Mouse (Mus musculus): ENCODE measurements around the gene Duoxa2. TPM values are rescaled to one million over a fixed set of nuclear protein-coding genes. Genes with fewer than 3 reads are reported as not detected.

The Duoxa2 gene
- total RNA-seq (2014; rRNA removed) (0.69 TPM in 1 of 2 replicates, not detected in the other), polyA plus RNA-seq (2015; fragmentation: Nextera tagmentation; extraction: Ambion mirVana) (0.31 and 0.46 TPM in 2 replicates)

GRCm38 (mm10) chr2:122298596-122299490, at the start of gene Duoxa2:
TSS of gene Duoxa2 (plus strand) at chr2:122298900.
- Histone ChIP-seq H3K9ac (no peak within 1 kb of the TSS), H3K4me1 (ENCODE audit: insufficient read depth) (peaks cover 19% of the 10 kb centered on the region), H3K4me3 (ENCODE audit: low read depth, low read length) (peak within 1 kb of the TSS; percentile 27), H3K9me3 (ENCODE audit: low read length) (no peaks in the 10 kb centered on the region), H3K27ac (ENCODE audit: low read depth, low read length) (no peak within 1 kb of the TSS), H3K4me2 (ENCODE audit: low read depth) (peak within 1 kb of the TSS; percentile 36), H3K36me3 (ENCODE audit: insufficient read depth) (no peaks in the 10 kb centered on the region), H3K27me3 (ENCODE audit: insufficient read depth, low read length) (peaks cover 51% of the 10 kb centered on the region)
- 3% methylated on average over 43 of the region's 43 CpGs for WGBS
- no peak for TF ChIP-seq CTCF (IDR thresholded peaks at IDR 0.05; ENCODE audit: low read depth)
- ATAC-seq, result no peak
- DNase-seq, result no peak

- no peaks in the 10 kb centered on the region for H3K27me3 ChIP-seq (ENCODE audit: insufficient read depth, low read length)
- ATAC-seq, result no peak
Observed at GRCm38 (mm10) chr2:122255997-122256396, 42.7 kb upstream of the Duoxa2 start.

GRCm38 (mm10) chr2:122260729-122261128, 38.0 kb upstream of the Duoxa2 start:
- 92% methylated on average over 5 of the region's 5 CpGs for WGBS
- peaks cover 6% of the 10 kb centered on the region; the same call in 1 of the 2 replicates for H3K4me1 ChIP-seq (ENCODE audit: insufficient read depth)
- no peak overlapping the region for H3K4me3 ChIP-seq (ENCODE audit: low read depth, low read length)
- no peak overlapping the region for H3K9ac ChIP-seq
- H3K4me2 ChIP-seq (ENCODE audit: low read depth), result no peak overlapping the region
- TF ChIP-seq CTCF (IDR thresholded peaks at IDR 0.05; ENCODE audit: low read depth), result no peak
- H3K27me3 ChIP-seq (ENCODE audit: insufficient read depth, low read length), result no peaks in the 10 kb centered on the region
- no peak for DNase-seq
- ATAC-seq, result no peak
- H3K36me3 ChIP-seq (ENCODE audit: insufficient read depth), result peaks cover 6% of the 10 kb centered on the region; the same call in 1 of the 2 replicates
- H3K9me3 ChIP-seq (ENCODE audit: low read length), result no peaks in the 10 kb centered on the region
- no peak overlapping the region for H3K27ac ChIP-seq (ENCODE audit: low read depth, low read length)

More at GRCm38 (mm10) chr2:122255997-122256396, 42.7 kb upstream of the Duoxa2 start:
- WGBS, result 96% methylated on average over 5 of the region's 5 CpGs
- TF ChIP-seq CTCF (IDR thresholded peaks at IDR 0.05; ENCODE audit: low read depth), result no peak
- no peak overlapping the region for H3K4me3 ChIP-seq (ENCODE audit: low read depth, low read length)
- no peaks in the 10 kb centered on the region for H3K4me1 ChIP-seq (ENCODE audit: insufficient read depth)
- H3K36me3 ChIP-seq (ENCODE audit: insufficient read depth), result peaks cover under 1% of the 10 kb centered on the region; the same call in 1 of the 2 replicates
- H3K27ac ChIP-seq (ENCODE audit: low read depth, low read length), result no peak overlapping the region
- H3K9ac ChIP-seq, result no peak overlapping the region
- no peak overlapping the region for H3K4me2 ChIP-seq (ENCODE audit: low read depth)
- no peak for DNase-seq
- no peaks in the 10 kb centered on the region for H3K9me3 ChIP-seq (ENCODE audit: low read length)

GRCm38 (mm10) chr2:122264690-122265089, 34.0 kb upstream of the Duoxa2 start:
- H3K9me3 ChIP-seq (ENCODE audit: low read length), result no peaks in the 10 kb centered on the region
- no peak overlapping the region for H3K27ac ChIP-seq (ENCODE audit: low read depth, low read length)
- no peak overlapping the region for H3K4me3 ChIP-seq (ENCODE audit: low read depth, low read length)
- ATAC-seq (peak; percentile 77), DNase-seq (peak; percentile 64)
- no peak for TF ChIP-seq CTCF (IDR thresholded peaks at IDR 0.05; ENCODE audit: low read depth)
- H3K36me3 ChIP-seq (ENCODE audit: insufficient read depth), result 0 out of 2 replicates have a peak, but pooled peaks cover 6% of the 10 kb centered on the region
- no peak overlapping the region for H3K4me2 ChIP-seq (ENCODE audit: low read depth)
- H3K27me3 ChIP-seq (ENCODE audit: insufficient read depth, low read length), result no peaks in the 10 kb centered on the region
- H3K4me1 ChIP-seq (ENCODE audit: insufficient read depth), result peaks cover 6% of the 10 kb centered on the region; the same call in 1 of the 2 replicates
- WGBS, result 42% methylated on average over 3 of the region's 3 CpGs
- H3K9ac ChIP-seq, result no peak overlapping the region

GRCm38 (mm10) chr2:122266407-122267193, 32.1 kb upstream of the Duoxa2 start:
- Histone ChIP-seq H3K27me3 (ENCODE audit: insufficient read depth, low read length) (no peaks in the 10 kb centered on the region), H3K9ac (no peak overlapping the region), H3K4me3 (ENCODE audit: low read depth, low read length) (no peak overlapping the region), H3K9me3 (ENCODE audit: low read length) (no peaks in the 10 kb centered on the region), H3K27ac (ENCODE audit: low read depth, low read length) (no peak overlapping the region), H3K4me2 (ENCODE audit: low read depth) (no peak overlapping the region), H3K36me3 (ENCODE audit: insufficient read depth) (0 out of 2 replicates have a peak, but pooled peaks cover under 1% of the 10 kb centered on the region), H3K4me1 (ENCODE audit: insufficient read depth) (peaks cover 6% of the 10 kb centered on the region; the same call in 1 of the 2 replicates)
- no peak for DNase-seq
- no peak for ATAC-seq
- no peak for TF ChIP-seq CTCF (IDR thresholded peaks at IDR 0.05; ENCODE audit: low read depth)
- 90% methylated on average over 7 of the region's 7 CpGs for WGBS

DNA sequence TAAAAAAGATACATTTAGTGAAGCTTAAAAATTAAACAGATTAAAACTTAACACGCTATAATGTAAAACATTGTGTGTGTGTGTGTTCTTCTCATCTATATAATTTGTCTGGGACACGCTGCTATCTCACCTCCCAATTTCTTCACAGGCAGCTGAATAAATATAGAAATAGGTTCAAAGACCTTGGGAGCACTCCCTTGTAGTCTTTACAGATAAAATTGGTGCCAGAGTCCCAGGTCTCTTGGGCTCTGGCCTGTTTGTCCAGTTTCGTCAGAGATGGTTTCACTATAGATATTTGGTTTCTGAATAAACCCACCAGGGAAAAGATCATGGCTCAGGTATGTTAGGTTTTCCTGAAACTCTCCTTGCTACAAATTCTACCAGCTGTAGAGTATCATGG, 19.9 kb upstream of the Duoxa2 start:
- DNase-seq (no peak), ATAC-seq (no peak)
- no peaks in the 10 kb centered on the region for H3K27me3 ChIP-seq (ENCODE audit: insufficient read depth, low read length)
- no peak overlapping the region for H3K9ac ChIP-seq
- H3K36me3 ChIP-seq (ENCODE audit: insufficient read depth), result no peaks in the 10 kb centered on the region
- no peak overlapping the region for H3K4me3 ChIP-seq (ENCODE audit: low read depth, low read length)
- H3K9me3 ChIP-seq (ENCODE audit: low read length), result no peaks in the 10 kb centered on the region
- no peak for TF ChIP-seq CTCF (IDR thresholded peaks at IDR 0.05; ENCODE audit: low read depth)
- H3K27ac ChIP-seq (ENCODE audit: low read depth, low read length), result no peak overlapping the region
- H3K4me1 ChIP-seq (ENCODE audit: insufficient read depth), result no peaks in the 10 kb centered on the region
- 92% methylated on average over 3 of the region's 3 CpGs for WGBS
- no peak overlapping the region for H3K4me2 ChIP-seq (ENCODE audit: low read depth)

Data from forebrain, postnatal 0 days (tissue).